Mouse (Mus musculus) forebrain, embryonic 11.5 days (tissue): Measurements from ENCODE around the gene Hagh. TPM values are rescaled to one million over a fixed set of nuclear protein-coding genes. Genes with fewer than 3 reads are reported as not detected.

Source experiments
- polyA plus RNA-seq: library from polyadenylated mRNA; unstranded; fragments of >200 nt; fragmentation: Nextera tagmentation; extraction: Ambion mirVana; gene quantifications from 2 replicates; pipeline ENCODE4 v1.2.1, GENCODE M21; 2014

Hagh gene
- polyA plus RNA-seq, 1 experiment from 2014 or later = 25.4 TPM

Other genes with a start within 250 kb of the Hagh start
- 77.6 and 87.4 TPM in 2 replicates for gene Tsc2, start 207.5 kb upstream of the Hagh start, polyA plus RNA-seq
- gene Nthl1, start 207.5 kb upstream of the Hagh start, polyA plus RNA-seq = 20.0 TPM in 2 replicates
- gene Slc9a3r2, start 189.8 kb upstream of the Hagh start, polyA plus RNA-seq = 26.8 and 32.3 TPM in 2 replicates
- 0.32 TPM in 1 of 2 replicates, not detected in the other for gene Npw, start 181.7 kb upstream of the Hagh start, polyA plus RNA-seq
- 37.6 and 38.4 TPM in 2 replicates for gene Zfp598, start 170.5 kb upstream of the Hagh start, polyA plus RNA-seq
- 14.0 and 17.0 TPM in 2 replicates for gene Syngr3, start 150.2 kb upstream of the Hagh start, polyA plus RNA-seq
- gene Gfer, start 144.0 kb upstream of the Hagh start, polyA plus RNA-seq = 54.9 and 55.4 TPM in 2 replicates
- 1.7 and 1.9 TPM in 2 replicates for gene Noxo1, start 143.9 kb upstream of the Hagh start, polyA plus RNA-seq
- 111 and 127 TPM in 2 replicates for gene Tbl3, start 132.5 kb upstream of the Hagh start, polyA plus RNA-seq
- 0.36 and 0.81 TPM in 2 replicates for gene Rnf151, start 122.1 kb upstream of the Hagh start, polyA plus RNA-seq
- 1,407 and 1,469 TPM in 2 replicates for gene Rps2, start 122.0 kb upstream of the Hagh start, polyA plus RNA-seq
- gene Ndufb10, start 115.7 kb upstream of the Hagh start, polyA plus RNA-seq = 189 and 195 TPM in 2 replicates
- not detected in 2 replicates for gene Rpl3l, start 112.3 kb upstream of the Hagh start, polyA plus RNA-seq
- gene Msrb1, start 103.5 kb upstream of the Hagh start, polyA plus RNA-seq = 21.3 and 21.6 TPM in 2 replicates
- 0.21 and 0.51 TPM in 2 replicates for gene Hs3st6, start 87.2 kb upstream of the Hagh start, polyA plus RNA-seq
- not detected in 2 replicates for gene Meiob, start 35.9 kb upstream of the Hagh start, polyA plus RNA-seq
- 18.2 and 19.3 TPM in 2 replicates for gene Fahd1, start 10.2 kb downstream of the Hagh start, polyA plus RNA-seq
- gene Igfals, start 25.9 kb downstream of the Hagh start, polyA plus RNA-seq = not detected in 2 replicates
- gene Nubp2, start 46.2 kb downstream of the Hagh start, polyA plus RNA-seq = 71.9 and 82.0 TPM in 2 replicates
- 44.7 and 47.3 TPM in 2 replicates for gene Spsb3, start 46.5 kb downstream of the Hagh start, polyA plus RNA-seq
- gene Eme2, start 54.9 kb downstream of the Hagh start, polyA plus RNA-seq = 29.1 and 31.2 TPM in 2 replicates
- 76.9 and 81.8 TPM in 2 replicates for gene Mrps34, start 55.0 kb downstream of the Hagh start, polyA plus RNA-seq
- gene Nme3, start 56.4 kb downstream of the Hagh start, polyA plus RNA-seq = 47.8 and 60.8 TPM in 2 replicates
- 51.3 and 56.8 TPM in 2 replicates for gene Mapk8ip3, start 96.8 kb downstream of the Hagh start, polyA plus RNA-seq
- gene Jpt2, start 120.5 kb downstream of the Hagh start, polyA plus RNA-seq = 314 and 323 TPM in 2 replicates
- 14.3 and 14.7 TPM in 2 replicates for gene Cramp1l, start 175.6 kb downstream of the Hagh start, polyA plus RNA-seq
- 29.0 and 29.2 TPM in 2 replicates for gene Ift140, start 175.9 kb downstream of the Hagh start, polyA plus RNA-seq
- gene Tmem204, start 243.4 kb downstream of the Hagh start, polyA plus RNA-seq = 9.8 and 13.2 TPM in 2 replicates